Mouse (Mus musculus): ENCODE data around the gene Zglp1.

Zglp1 gene

DNA sequence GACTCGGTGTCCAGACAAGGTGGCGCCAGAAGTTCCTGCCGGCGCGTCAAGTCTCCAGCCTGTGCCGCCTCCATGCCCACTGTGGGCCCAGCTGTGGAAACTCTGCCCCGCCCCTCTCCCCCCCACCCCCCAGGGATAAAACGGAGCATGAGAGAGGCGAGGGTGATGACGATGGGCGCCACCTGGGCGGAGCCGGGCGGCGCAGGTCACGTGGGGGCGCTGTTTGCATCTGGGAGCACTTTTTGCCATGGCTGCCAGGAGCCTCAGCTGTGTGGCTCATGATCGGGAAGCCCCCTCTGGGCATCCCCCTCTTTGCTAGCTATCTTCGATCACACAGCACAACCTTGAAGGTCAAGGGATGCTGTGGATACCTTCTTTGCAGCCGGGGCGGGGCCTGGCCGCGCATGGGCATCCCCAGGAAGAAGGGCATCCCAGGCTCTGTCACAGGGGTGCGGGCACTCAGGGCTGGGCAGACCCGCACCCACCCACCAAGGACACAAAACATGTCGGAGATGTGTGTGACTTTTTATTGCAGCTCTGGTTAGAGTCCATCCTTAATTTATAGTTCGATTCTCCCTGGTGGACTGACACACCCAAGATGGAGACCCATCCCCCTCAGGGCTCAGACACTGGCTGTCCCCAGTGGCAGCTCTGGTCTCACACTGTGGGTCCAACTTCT is at the start of gene Zglp1:
Gene Zglp1 (minus strand): TSS at position 88 of the 679 bp plus-strand sequence.
- DNase-seq (ENCODE audit: low spot score), result no peak

DNA sequence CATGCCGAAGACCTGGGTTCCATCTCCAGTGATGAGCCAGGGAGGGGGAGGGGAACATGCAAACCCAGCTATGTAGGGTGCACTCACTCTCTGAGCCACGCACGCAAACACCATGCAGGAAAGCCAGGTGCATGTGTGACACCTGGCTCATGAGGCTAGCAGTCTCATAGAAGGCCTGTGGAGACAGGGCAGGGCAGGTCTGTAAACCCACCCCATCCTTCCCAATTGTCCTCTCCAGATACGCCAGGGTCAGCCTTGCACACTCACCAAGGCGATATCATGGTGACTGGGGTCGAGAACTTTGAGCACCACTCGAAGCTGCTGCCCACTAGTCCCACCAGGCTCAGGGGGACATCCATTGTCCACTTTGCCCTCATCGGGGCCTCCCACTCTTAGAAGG is 48.2 kb upstream of the Zglp1 start:
- DNase-seq (ENCODE audit: low spot score), result no peak

DNA sequence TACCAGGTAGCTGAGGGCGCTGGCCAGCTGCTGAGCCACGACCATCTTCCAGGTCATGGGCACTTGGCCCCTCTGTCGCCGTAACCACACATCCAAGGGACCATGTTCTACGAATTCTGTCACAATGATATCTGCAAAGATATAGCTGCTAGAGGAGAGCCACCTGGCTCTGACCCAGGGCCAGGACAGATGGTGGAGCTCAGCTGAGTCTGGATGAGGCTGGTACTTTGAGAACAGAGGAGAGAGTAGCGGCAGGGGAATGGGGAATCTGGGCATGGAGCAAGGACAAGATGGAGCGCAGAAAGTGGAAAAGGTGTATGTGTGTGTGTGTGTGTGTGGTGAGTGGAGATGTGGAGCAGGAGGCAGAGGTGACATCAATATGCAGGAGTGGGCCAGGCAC is 47.3 kb upstream of the Zglp1 start:
- no peak for DNase-seq (ENCODE audit: low spot score)

DNA sequence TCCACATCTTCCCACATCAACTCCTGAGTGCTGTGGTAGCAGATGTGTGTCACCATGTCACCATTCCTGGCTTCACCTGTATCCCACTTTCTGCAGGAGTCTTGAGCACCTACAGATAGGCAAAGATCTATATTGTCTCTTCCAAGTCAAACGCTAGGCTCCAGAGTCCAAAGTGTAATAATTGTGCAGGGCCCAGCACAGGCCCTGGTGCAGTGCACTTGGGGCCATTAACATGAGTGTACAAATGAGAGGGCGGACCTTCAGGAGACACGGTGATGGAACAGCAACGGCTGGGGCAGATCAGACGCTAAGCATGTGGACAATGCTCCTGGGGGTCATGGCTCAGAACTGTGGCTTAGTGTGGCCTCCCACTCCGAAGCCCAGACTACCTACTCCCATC is 46.9 kb upstream of the Zglp1 start:
- DNase-seq (ENCODE audit: low spot score), result no peak

DNA sequence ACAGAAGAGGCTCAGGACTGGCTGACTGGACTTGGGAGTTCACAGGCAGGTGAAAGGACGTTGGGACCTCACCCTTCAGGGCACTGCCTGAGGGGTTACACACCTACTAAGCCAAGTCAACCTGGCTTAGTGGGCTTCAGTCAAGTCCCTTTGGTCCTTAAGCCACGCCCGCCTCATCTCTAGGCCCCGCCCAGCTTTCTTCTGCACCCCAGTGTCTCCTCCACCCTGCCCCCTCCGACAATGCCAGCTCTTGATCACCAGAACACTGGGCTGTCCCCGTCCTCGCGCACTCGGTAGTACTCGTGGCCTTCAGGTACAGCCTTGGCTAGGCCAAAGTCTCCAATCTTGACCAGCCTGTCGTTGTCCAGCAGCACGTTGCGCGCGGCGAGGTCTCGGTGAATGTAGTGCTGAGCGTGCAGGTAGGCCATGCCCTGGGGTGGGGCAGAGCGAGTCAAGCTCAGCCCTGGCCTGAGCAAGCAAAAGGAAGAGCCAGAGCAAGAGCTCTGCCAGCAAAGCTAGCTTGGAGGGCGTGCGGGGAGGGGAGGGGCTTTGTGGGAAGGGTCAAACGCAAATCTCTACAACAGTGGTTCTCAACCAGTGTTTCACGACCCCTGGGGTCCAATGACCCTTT is 40.8 kb upstream of the Zglp1 start:
- DNase-seq (ENCODE audit: low spot score), result no peak

DNA sequence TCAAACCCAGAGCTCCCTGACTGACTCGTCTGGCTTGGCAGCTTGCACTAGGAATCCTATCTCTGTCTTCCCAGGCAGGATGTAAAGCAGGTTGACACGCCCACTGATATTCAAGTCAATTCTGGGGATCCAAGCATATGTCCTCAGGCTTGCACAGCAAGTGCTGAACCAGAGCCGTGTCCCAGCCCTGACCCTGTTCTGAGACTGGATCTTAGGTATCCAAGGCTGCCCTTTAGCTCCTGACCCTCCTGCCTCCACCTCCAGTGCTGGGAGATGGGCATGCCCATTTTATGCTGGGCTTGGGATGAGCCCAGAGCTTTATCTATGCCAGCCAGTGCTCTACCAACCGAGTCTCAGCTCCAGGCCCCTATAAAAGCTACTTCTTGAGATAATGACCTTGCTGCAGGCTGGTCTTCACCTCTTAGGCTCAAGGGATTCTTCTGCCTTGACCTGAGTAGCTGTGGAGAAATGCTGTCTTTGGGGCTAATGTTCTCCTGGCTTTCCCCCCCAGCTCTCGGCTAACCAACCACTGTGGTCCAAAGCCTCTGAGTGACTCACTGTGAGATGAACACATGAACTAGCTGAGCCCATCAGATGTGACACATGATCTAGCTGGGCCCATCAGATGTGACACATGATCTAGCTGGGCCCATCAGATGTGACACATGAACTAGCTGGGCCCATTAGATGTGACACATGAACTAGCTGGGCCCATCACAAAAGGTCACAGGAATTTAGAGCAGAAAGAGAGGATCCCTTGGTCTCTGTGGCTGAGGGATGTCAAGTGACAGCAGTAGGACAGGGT is 39.1 kb upstream of the Zglp1 start:
- no peak for DNase-seq (ENCODE audit: low spot score)

DNA sequence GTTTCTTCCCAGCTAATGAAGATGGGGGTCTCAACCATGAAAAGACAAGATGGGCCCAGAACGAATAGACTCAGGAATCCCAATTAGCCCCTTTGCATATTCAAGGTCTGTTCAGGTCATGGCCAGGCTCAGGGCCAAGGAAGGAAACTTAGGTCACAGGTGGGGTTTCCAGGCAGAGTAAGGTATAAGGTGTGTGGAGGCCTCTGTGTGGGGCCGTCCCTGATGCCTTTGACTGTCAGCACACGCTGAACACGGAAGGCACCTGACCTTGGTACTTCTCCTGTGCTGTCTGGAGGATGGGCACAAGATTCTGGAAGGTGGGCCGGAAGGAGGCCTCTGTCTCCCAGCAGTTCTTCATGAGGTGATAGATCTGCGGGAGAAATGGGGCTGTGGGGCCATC is 37.9 kb upstream of the Zglp1 start:
- no peak for DNase-seq (ENCODE audit: low spot score)

DNA sequence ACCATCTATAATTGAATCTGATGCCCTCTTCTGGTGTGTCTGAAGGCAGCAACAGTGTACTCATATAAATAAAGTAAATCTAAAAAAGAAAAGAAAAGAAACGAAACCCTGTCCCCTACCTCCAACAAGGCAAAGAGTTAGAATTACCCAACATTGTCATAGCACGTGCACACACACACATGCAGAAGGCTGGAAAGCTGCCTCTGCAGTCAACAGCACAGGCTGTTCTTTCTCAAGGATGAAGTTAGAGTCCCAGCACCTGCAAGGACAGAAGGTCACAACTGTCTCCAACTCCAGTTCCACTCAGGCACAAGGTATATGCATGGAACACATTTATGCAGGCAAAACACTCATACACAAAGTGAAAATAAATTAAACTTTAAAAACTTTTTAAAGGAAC is 35.2 kb upstream of the Zglp1 start:
- DNase-seq (ENCODE audit: low spot score), result no peak

DNA sequence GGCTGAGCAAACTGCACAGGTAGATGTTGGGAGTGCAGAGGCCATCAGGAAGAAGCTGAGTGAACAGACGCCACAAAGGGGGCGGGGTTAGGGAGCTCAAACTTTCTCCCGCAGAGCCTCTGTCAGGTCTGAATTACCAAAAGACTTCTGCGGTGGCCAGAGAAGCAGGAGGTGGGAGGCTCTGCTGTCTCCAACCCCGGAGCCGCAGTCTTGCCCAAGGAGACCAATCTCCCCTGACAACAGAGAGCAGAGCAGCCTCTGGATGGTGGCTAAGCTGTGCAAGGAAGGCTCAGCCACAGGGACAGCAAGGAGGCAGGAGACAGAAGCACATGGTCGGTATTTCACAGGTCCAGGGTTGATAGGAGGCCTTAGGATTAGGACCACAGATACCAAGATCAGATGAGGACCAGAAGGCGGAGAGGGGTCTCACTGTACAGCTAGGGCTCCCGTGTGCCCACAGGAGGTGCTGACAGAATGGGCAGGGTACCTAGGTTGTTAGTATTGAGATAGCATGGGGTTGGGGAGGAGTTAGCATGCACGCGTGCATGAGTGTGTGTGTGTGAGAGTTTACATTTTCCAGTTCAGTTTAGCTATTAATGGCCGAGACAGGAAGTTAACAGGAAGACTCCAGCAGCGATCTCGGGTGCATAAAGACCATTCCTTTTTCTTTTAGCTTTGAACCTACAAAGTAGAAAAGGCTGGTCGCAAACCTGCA is 33.7 kb upstream of the Zglp1 start:
- DNase-seq (ENCODE audit: low spot score), result no peak

DNA sequence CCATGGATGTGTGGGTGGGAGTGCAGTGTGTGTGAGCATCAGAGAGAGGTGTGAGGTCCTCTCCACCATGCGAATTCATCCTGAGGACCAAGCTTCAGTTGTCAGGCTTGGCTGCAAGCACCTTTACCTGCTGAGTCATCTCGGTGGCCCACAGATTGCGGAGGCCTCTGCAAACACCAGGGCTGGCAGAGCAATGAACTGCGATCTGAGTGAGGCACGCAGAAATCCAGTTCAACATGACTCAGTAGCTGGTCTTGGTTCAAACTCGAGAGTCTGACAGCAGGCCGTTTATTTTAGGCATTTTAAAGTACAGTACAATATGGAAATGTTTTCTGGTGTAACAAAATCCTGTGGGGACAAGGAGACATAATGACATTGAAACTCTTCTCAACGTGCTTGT is 30.9 kb upstream of the Zglp1 start:
- DNase-seq (ENCODE audit: low spot score), result no peak

DNA sequence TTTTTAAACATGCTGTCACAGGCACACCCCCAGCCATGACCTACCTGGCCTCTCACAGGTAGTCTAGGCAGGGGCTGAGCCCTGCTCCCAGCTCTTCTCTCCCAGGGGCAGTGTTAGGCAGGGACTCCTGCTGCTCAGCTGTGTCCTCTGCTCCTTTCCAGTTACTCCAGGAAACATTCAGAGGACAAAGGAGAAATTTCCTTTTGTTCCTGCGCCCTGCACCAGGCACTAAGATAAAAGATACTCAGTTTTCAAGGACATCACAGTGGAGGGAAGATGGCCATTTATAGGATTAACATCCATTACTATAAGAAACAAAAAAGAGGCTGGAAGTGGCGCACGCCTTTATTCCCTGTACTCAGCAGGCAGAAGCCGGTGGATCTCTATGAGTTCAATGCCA is 29.1 kb upstream of the Zglp1 start:
- DNase-seq (ENCODE audit: low spot score), result no peak

DNA sequence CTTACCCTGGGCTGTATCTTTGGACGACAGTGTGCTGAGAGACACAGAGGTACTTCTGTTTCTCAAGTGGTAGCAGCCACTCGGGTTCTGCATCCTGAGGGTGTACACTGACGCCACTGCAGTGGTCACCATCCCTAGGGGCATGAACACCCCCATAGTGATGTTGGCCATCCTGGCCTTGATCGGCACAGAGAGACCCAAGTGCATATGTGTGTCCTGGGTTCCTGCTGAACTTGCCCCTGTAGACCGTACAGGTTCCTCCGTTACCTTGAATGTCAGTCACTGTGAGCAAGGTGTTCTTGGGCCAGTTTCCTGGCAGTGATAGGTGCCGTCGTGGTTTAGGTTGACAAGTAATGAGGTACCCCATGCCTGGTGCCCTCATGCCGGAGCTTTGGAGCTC is 26.5 kb upstream of the Zglp1 start:
- no peak for DNase-seq (ENCODE audit: low spot score)

DNA sequence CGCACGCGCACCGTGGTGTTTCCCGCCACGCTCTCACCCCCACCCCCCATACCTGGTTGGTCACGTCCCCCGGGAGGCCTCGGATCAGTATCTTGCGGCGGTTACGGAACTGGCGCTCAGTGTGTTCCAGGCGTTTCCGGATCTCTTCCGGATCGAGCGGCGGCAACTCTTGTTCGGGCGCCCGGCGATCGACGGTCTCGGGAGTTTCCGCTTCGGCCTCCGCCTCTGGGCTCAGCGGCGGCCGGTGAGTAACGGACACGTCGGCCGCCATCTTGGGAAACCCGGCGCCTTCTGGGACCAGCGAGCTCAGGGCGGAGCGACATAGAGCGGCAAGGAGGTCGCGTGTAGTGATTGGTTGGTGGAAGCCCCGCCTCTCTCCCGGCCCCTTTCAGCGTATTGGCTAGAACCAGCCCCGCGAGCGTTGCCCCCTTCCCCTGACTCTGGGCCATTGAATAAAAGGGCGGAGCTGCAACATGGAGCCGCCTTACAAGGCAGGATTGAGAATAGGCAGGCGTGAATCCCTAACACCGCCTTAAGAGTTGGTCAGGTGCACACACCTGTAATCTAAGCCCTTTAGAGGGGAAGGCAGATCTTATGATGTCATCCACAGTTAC is 24.9 kb upstream of the Zglp1 start, which contains the start of the genes Gm38431 and Raver1:
Gene Gm38431 (minus strand): TSS at position 291 of the 614 bp plus-strand sequence.
Gene Raver1 (minus strand): TSS at position 302 of the 614 bp plus-strand sequence.
- peak; percentile 95 for DNase-seq (ENCODE audit: low spot score)

DNA sequence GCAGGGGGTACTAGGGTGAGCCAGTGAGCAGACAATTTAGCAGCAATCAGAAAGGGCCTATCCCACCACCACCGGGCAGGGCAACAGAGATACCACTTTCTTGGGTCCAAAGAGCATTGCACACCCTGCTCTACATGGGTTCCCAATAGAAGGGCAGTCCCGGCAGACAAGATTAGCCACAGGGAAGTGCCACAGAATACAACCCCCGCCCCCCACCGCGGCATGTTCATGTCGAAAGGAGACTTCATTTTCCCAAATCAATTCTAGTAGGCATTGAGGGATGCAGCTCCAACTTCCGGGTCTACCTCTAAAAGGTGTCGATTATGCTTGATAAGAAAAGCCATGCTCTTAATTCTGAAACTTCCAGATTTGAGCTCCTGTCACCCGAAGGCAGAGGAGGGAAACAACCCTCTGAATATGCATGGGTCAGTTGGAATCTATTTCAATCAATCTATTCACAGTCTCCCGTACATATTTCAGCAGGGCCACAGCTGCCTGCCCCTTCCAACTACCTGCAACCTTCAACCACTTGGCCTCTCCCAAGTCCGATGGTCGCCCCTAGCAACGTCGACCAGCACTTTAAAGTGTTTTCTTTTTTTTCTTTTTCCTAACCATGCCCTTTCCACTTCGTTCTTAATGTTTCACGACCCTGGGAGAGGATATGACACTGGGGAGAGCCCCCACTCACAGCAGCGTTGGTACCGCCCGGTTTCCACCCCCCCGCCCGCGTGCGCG is 24.2 kb upstream of the Zglp1 start:
- peak; percentile 14 for DNase-seq (ENCODE audit: low spot score)

DNA sequence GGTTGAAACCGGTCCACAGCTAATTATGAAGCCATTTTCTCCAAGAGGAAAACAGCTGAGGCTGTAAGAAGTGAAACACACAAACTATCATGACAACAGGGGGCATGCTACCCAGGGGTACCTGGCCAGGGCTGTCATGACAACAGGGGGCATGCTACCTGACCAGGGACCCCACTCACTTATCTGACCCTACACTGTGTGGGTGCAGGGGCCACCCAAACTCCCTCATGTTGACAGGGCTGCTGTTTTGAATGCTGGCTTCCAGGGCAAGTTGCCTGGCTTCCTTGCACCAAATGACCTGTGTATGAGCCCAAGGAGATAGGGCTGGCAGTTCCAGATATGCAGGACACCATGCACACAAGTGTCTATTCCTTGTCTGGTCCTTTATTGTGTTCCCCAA is 23.6 kb upstream of the Zglp1 start:
- DNase-seq (ENCODE audit: low spot score), result no peak

DNA sequence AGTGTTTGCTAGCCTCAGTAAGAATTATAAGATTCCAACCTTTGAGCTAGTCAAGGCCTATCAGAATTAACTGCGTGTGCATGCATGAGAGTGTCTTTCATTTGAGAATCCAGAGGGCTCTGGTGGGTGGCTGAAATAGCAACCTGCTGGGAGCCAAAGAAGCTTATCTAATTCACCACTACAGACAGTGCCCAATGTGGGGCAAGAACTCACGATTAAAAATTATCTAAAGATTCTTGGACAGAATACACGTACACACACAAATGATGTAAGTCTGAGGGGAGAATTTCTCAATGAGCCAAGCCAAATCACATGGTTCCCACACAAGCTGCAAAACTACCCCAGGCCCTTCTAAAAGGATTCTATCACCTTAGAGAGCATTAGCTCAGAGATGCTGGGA is 16.4 kb upstream of the Zglp1 start:
- no peak for DNase-seq (ENCODE audit: low spot score)

DNA sequence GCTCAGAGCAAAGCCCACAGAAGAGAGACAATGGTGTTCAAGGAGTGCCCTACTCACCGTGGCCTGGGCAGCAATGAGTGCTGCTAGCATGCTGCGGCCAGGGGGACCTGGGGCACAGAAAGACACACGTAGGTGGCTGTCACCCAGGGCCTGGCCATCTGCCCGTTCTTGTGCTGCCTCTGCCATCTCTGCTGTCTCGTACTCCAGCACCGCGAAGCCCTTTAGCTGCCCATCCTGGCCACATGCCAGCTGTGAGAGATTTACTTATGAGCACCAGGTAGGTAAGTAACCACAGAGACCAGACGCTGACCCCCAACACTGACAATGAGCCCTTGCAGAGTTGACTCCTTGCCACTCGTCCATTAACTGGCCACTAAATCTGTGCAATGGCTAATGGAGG is 14.2 kb upstream of the Zglp1 start:
- no peak for DNase-seq (ENCODE audit: low spot score)

DNA sequence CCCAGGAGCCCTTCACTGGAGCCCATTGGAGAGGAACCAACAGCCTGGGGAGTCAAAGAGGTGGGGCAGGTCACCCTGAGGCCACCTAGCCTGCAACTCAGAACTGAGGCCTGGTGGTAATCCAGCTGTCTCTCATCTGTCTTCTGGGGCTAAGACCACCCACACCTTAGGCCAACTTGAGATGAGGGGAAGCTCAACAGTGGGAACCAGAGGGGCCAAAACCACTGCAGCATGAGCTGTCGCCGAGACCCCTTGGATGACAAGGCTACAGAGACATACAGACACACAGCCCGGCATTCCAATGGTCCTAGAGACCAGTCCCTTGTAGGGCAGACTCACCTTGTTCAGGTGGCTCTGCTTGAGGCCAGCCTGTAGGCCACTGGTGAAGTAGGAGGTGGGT is 8.7 kb upstream of the Zglp1 start:
- no peak for DNase-seq (ENCODE audit: low spot score)

DNA sequence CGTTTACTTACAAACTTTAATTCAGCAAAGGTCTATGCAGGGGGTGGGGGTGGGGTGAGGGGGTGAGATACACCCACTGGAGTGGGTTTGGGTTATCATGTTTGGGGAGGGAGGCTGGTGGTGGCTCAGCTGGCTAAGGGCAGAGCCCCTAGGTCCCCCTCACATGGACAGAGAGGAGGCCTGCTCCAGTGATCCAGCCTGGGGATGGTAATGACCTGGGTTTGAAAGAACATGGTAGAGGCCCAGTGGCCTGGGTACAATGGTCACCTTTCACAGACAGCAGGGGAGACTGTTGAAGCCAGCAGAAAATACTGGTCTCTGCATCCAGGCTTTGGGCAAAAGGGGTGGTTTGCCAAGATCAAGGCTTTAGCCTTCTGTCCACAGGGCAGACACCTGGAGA is 7.3 kb upstream of the Zglp1 start:
- DNase-seq (ENCODE audit: low spot score), result no peak

DNA sequence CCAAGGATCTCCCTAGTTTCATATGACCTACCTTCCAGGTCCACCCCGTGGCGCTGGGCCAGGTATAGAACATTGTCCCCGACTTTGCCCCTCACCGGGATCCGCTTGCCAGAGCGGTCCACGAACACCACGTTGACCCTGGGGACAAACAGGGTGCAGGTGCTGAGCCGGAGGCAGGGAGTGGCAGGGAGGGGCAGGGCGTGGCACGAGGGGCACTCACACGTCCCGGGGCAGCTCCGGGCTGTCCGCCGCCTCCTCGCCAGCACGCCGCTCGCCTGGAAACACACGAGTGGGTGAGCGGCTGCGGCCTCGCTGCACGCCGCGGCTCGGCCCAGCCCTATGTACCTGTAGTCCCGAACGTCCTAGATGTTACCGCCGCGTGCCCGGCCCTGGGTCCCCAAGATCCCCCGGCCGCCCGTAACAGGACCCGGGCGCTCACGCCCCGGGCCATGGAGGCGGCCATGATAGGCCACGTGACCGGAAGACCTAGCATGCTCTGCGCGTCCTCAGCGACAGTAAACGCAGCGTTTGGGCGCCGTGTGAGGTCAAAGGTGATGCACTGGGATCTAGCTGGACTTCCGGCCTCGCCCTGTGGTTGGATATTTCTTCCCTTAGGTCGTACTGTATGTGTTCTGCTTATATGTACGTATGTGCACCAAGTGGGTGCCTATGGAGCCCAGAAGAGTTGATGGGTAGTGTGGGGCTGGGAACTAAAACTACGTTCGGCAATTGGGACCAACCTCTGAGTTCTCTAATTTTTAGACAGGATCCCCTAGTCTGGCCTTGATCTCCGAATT is 6.3 kb upstream of the Zglp1 start, which contains the start of the genes Gm49373 and Fdx1l:
Gene Gm49373 (minus strand): TSS at position 53 of the 797 bp plus-strand sequence.
Gene Fdx1l (minus strand): TSS at position 571 of the 797 bp plus-strand sequence.
- peak; percentile 80 for DNase-seq (ENCODE audit: low spot score)

Data from MN1 (cell line).